Mouse (Mus musculus) erythroblast, embryonic 14.5 days (primary cell): ENCODE data around the gene Pxt1.

Experiments used
- GATA1 ChIP-seq: IDR thresholded peaks from 2 replicates; pipeline ENCODE4 v1.6.1; 2012; ENCODE audit warnings: low read length, inconsistent platforms, mixed read lengths
- TAL1 ChIP-seq: IDR thresholded peaks from 3 replicates; pipeline ENCODE4 v1.6.1; 2012; ENCODE audit warnings: low read length, inconsistent platforms, mixed read lengths

DNA sequence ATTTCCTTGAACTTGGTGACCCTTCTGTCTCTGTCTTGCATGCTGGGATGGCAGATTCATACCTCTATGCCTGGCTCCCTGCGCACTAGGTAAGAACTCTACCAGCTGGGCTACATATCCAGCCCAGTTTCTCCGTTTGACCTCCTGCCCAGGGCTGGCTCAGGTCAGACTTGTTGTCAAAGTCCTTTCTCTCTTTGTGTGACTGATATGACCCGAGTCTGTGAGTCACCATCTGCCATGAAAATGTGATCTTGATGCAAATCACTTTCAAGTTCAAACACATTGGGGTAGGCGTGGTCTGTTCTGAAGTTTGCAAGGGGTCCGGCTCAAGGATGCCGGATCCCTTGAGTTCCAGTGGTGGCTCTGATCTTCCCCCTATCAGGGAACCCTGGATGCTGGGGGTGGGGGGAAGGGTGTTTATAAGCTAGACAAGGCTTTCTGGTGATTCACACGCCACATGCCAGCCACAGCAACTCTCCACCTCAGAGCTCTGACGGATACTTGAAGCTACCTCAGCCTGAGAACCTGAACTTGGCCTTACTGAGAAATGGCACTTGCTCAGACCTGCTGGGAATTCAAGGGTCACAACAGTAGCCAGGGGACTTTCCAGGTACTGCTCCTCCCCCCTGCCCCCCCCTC is 18.6 kb downstream of the Pxt1 start:
- TF ChIP-seq GATA1 (no peak), TAL1 (no peak)
